Mouse (Mus musculus): ENCODE measurements around the gene Elmsan1.

Elmsan1 gene

GRCm38 (mm10) chr12:84215758-84216440 lies 2.8 kb downstream of the Elmsan1 start:
- in situ Hi-C loops (cut with MboI, MseI): no loop called here

DNA sequence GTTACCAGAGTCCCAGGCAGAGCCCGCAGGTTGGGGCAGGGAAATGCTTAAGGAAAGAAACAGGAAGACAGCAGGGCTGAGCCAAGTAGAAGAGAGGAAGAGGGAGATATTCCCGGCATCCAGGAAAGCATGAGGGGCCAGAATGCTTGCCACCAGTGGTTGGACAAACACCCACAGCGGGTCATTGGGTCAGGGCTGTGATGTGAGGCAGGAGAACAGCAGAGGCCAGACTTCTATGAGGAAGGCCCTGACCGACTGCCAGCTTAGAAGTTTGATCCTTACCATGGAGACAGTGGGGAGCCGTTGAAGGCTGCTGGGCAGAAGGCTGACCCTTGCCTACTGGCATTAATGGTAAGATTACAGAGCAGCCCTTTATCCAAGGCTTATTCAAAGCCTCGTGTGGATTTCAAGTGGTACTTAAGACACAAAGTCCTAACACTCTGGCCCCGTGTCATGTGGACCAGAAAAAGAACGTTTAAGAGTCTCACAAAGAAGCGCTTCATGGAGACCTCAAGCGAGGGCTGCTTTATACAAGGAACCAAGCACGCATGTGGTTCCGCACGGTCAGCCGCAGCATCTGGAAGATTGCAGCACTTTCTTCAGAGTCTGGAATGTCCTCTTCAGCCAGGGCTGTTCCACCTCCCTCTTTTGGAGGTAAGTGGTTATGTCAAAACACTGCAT lies 4.0 kb downstream of the Elmsan1 start:
- in situ Hi-C loops (cut with MboI, MseI): no loop called here

- in situ Hi-C loops (cut with MboI, MseI): no loop called here
Observed at GRCm38 (mm10) chr12:84212297-84212696, 6.4 kb downstream of the Elmsan1 start.

DNA sequence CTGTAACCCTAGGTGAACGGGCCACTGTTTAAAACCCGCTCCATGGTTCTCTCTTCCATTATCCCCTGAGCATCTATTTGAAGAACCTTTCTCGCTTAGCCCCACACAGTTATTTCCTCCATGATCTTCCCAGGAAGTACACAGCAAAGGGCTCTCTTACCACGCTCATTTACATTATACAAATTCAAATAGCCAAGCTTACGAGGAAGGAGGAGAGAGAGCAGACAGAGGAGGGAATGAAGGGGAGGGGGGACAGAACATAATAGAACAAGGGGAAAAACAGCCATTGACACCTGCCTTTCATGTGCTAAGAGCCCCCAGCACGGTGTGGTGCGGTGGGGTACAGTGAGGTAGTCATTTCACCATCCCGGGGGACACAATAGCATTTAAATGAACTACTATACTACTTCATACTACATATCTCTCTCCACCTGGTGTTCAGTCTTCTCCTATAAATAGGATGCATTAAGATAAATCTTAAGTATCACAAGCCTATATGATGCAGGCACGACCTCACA lies 7.6 kb downstream of the Elmsan1 start:
- in situ Hi-C loops (cut with MboI, MseI): no loop called here

GRCm38 (mm10) chr12:84210288-84210687 lies 8.4 kb downstream of the Elmsan1 start:
- in situ Hi-C loops (cut with MboI, MseI): no loop called here

DNA sequence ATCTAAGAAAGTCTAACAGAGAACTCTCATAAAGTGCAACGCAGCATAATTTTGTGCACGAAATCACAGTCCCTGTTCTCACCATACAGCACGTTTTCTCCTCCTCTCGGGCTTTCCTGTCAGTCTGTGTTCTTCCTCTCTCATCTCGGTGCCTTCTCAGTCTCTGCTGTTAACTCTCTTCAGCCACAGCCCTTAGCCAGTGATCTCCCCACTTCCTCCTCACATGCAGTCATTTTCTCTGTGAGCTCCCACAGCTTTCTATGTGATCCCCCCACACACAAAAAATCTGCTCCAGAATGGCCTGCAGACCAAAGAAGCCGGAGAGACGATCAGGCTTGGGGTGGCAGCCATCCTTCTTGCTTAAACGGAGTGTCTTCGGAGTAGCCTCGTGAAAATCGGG lies 9.6 kb downstream of the Elmsan1 start:
- in situ Hi-C loops (cut with MboI, MseI): no loop called here

- in situ Hi-C loops (cut with MboI, MseI): no loop called here
Observed at GRCm38 (mm10) chr12:84207209-84207817, 11.4 kb downstream of the Elmsan1 start.

- in situ Hi-C loops (cut with MboI, MseI): no loop called here
Observed at GRCm38 (mm10) chr12:84206525-84206924, 12.2 kb downstream of the Elmsan1 start.

GRCm38 (mm10) chr12:84205659-84206185 lies 13.0 kb downstream of the Elmsan1 start:
- in situ Hi-C loops (cut with MboI, MseI): no loop called here

- in situ Hi-C loops (cut with MboI, MseI): no loop called here
Observed at GRCm38 (mm10) chr12:84204662-84205061, 14.0 kb downstream of the Elmsan1 start.

- in situ Hi-C loops (cut with MboI, MseI): no loop called here
Observed at GRCm38 (mm10) chr12:84203778-84204216, 14.9 kb downstream of the Elmsan1 start.

DNA sequence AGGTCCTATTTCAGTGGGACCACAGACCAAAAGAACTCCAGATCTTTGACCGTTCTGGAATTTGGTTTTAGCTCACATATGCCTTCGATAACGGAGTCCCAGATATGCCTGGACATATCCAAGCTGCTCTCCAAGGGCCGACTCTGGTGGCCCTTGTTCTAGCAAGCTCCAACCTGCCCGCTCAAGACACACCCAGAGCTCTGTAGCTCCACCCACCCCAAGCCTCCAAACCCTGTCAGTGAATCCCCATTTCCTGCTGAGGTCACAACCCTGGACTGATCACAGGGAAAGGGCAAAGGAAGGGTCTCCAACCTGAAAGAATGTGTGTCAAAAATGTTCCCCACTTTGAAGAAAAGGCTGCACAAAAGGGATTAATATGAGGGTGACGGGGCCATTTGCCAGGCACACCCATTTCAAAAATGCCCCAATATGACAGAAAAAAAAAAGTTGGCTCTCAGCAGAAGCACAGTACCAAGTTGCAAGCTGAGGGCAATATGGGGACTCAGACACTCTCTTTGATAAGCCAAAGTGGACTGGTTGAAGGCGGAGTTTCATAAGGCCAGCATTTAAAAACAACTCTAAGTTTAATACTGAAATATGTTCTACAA lies 15.4 kb downstream of the Elmsan1 start:
- in situ Hi-C loops (cut with MboI, MseI): no loop called here

GRCm38 (mm10) chr12:84202561-84202960 lies 16.1 kb downstream of the Elmsan1 start:
- in situ Hi-C loops (cut with MboI, MseI): no loop called here

DNA sequence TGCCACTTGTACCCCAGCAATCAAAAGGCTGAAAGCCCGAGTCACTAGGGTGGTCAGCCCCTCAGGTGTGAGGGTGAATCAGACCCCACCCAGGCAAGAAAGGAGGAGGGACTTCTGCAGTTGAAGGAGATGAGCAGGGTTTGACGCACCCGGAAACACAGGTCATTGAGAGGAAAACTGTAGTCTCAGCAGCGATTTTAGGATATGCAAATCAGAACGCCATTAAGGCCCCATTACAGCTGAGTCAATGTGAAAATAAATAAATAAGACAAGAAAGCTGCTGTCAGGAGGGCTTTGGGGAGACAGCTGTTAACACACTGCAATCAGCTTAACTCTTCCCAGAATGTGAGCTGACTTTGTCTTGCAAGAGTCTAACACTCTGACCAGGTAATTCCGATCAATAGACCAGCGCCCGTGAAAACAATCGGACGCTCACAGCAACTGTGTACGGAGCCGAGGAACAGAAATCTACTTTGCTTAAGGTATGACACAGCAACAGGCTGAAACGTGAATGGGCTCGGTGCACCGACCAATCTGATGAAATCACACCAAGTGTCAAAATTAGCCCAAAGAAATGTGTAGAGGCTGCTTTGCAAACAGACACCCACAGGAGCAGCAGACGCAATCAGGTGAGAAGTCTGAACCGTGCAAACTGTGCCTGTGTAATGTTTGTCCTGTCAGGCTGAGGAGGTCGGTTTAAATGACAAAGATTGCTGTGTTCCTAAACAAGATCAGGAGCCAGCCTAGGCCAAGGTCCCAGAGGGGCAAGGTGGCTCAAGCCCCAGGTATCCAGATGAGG lies 16.8 kb downstream of the Elmsan1 start:
- in situ Hi-C loops (cut with MboI, MseI): no loop called here

- in situ Hi-C loops (cut with MboI, MseI): no loop called here
Observed at GRCm38 (mm10) chr12:84201222-84201621, 17.5 kb downstream of the Elmsan1 start.

DNA sequence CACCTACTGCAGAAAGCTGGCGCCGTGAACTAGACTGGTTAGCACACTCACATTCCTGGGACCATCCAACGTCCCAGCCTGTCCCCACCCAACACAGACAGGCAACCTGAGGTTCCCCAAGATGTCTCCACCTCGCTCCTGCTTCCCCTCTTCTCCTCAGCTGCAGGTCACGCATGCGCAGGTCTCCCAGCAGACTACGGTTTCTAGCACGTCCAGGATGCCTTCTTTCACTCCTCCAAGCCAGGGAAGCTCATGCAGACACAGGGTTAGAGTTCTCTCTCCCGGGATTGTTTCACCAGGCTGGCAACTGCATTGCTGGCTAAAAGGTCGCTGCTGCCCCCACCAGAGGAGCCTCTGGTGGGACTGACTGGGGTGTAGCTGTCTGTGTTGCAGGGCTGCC lies 19.8 kb downstream of the Elmsan1 start:
- in situ Hi-C loops (cut with MboI, MseI): no loop called here

DNA sequence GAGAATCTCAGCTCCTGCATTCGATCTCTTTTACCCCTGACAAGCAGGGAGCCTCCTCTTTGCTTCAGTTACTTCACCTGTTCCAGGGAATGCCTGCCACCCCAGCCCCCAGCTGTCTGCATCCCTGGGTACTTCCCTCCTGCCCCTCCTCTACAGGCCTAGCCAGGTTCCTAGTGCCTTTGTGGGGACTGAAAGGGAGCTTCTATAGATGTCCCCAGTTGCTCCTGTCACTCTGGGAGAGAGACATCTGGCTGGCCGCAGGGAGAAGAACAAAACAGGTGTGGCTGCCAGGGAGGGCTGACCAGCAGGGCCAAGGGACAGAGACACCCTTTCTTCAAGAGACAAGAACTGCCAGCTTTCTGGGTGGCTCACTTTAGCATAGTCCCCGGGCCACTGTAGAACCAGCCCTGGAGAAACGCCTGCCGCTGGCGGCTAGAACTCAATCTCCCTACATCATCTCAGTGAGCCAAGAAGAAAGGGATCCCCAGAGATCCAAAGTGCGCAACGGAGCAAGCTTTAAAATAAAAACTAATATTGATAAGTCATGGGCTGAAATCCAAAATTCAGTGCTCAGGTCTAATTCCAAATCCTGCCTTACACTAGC lies 20.5 kb downstream of the Elmsan1 start:
- in situ Hi-C loops (cut with MboI, MseI): no loop called here

DNA sequence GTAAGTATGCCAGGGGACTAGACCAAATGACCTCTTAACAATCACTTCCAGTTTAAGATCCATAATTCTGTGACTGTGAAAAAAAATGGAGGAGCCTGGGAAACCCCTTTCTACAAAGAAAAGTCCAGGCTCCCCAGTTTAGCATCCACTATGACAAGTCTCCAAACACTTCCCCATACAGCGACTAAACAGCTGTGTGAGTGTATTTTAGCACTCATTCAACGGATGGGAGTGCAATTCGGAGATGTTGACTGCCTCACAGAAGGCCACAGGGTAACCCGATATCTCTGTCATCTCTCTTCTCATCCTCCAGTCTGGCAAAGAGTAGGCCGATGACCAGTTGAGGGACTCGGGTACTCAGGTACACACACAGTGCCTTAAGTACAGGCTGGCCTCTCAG lies 23.5 kb downstream of the Elmsan1 start:
- in situ Hi-C loops (cut with MboI, MseI): no loop called here

DNA sequence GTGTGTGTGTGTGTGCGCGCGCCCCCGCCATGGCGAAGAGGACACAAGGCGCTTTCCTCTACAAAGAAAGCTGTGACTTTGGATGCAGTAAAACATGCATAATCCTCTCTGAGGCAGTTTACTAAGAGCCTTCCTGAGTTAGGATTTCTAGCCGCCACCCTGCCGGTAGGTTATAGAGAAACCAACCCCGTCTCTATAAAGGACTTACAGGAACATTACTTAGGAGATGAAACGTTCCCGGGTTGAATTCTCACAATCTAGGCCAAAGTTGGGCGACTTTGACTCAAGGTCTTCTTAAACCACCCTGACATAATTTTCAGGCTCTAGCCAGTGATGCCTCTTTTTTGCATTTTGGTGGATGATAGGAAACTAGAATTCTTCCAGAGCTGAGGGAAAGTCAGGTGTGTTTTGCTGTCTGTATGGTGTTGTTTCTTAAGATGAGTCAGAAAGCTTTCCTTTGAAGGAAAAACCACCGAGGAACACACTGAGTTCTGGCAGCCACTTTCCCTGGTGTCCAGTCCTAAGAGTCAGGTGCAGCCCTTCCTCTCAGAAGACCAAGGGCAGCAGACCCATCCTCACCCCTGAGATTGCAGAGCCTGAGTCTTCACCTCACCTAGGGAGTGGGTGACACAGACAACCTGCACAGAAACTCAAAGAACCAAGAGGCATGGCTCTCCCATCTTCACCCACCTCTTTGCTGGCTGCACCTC lies 24.1 kb downstream of the Elmsan1 start:
- in situ Hi-C loops (cut with MboI, MseI): no loop called here

Measured in T-helper 17 cell (primary cell).